Mouse (Mus musculus) hindbrain, embryonic 15.5 days (tissue): ENCODE results near the gene Srm. TPM values are rescaled to one million over a fixed set of nuclear protein-coding genes. Genes with fewer than 3 reads are reported as not detected.

ENCODE experiments used
- ATAC-seq: fragments of 200-750 bp; cut with Nextera tagmentation; 2 replicates; pipeline ENCODE4 v1.8.0; 2017; ENCODE audit warnings: low read depth, moderate number of reproducible peaks, moderate TSS enrichment; ENCODE audit not compliant: low FRiP score
- H3K27ac ChIP-seq: fragments of 300-500 bp; sonication (generic); replicated peaks from 2 replicates; pipeline ENCODE4 v1.5.1; 2015; ENCODE audit warnings: mild to moderate bottlenecking, inconsistent platforms
- H3K27me3 ChIP-seq: fragments of 300-500 bp; sonication (generic); 2 replicates; pipeline ENCODE4 v1.6.1; 2015; ENCODE audit warnings: control low read depth, inconsistent platforms
- H3K36me3 ChIP-seq: fragments of 300-500 bp; sonication (generic); 2 replicates; pipeline ENCODE4 v1.6.1; 2015; ENCODE audit warnings: control low read depth, inconsistent platforms
- H3K4me1 ChIP-seq: fragments of 300-500 bp; sonication (generic); replicated peaks from 2 replicates; pipeline ENCODE4 v1.6.1; 2015; ENCODE audit warnings: control low read depth, inconsistent platforms
- H3K4me2 ChIP-seq: fragments of 300-500 bp; sonication (generic); 2 replicates; pipeline ENCODE4 v1.6.1; 2015; ENCODE audit warnings: moderate library complexity, mild to moderate bottlenecking, inconsistent platforms
- H3K4me3 ChIP-seq: fragments of 300-500 bp; sonication (generic); 2 replicates; pipeline ENCODE4 v1.5.1; 2015; ENCODE audit warnings: mild to moderate bottlenecking, inconsistent platforms
- H3K9ac ChIP-seq: fragments of 300-500 bp; sonication (generic); 2 replicates; pipeline ENCODE4 v1.6.1; 2015; ENCODE audit warnings: inconsistent platforms
- H3K9me3 ChIP-seq: fragments of 300-500 bp; sonication (generic); 2 replicates; pipeline ENCODE4 v1.6.1; 2016; ENCODE audit warnings: control low read depth, inconsistent platforms
- WGBS: fragments of 180-500 bp; shearing (Covaris S2); methylation state at CpG from one replicate; pipeline ENCODE4 v1.1.7; 2015; 5-methylcytosine and 5-hydroxymethylcytosine counted together
- polyA plus RNA-seq: library from polyadenylated mRNA; unstranded; fragments of >200 nt; fragmentation: Nextera tagmentation; extraction: Ambion mirVana; gene quantifications from 2 replicates; pipeline ENCODE4 v1.2.1, GENCODE M21; 2015

Srm gene
- polyA plus RNA-seq, 1 experiment from 2014 or later = 194 TPM

GRCm38 (mm10) chr4:148586648-148587047, 4.7 kb upstream of the Srm start:
- Histone ChIP-seq H3K27ac (no peak overlapping the region), H3K4me1 (peaks cover 5% of the 10 kb centered on the region), H3K27me3 (no peaks in the 10 kb centered on the region), H3K4me3 (no peak overlapping the region), H3K9ac (no peak overlapping the region), H3K9me3 (no peaks in the 10 kb centered on the region), H3K36me3 (peaks cover 13% of the 10 kb centered on the region), H3K4me2 (no peak overlapping the region)
- no peak for ATAC-seq
- 83% methylated on average over 9 of the region's 9 CpGs for whole genome bisulfite sequencing

GRCm38 (mm10) chr4:148588793-148589192, 2.5 kb upstream of the Srm start:
- no peak overlapping the region for H3K4me2 ChIP-seq
- H3K27ac ChIP-seq = no peak overlapping the region
- peaks cover 6% of the 10 kb centered on the region for H3K36me3 ChIP-seq
- H3K9me3 ChIP-seq = no peaks in the 10 kb centered on the region
- H3K4me1 ChIP-seq = peaks cover 18% of the 10 kb centered on the region
- H3K27me3 ChIP-seq = no peaks in the 10 kb centered on the region
- WGBS = 73% methylated on average over 9 of the region's 9 CpGs
- no peak overlapping the region for H3K4me3 ChIP-seq
- no peak for ATAC-seq
- no peak overlapping the region for H3K9ac ChIP-seq

- Histone ChIP-seq H3K4me1 (peaks cover 18% of the 10 kb centered on the region), H3K9me3 (no peaks in the 10 kb centered on the region), H3K27me3 (no peaks in the 10 kb centered on the region), H3K4me3 (no peak overlapping the region), H3K36me3 (peaks cover 14% of the 10 kb centered on the region), H3K27ac (no peak overlapping the region), H3K9ac (no peak overlapping the region), H3K4me2 (no peak overlapping the region)
- no peak for ATAC-seq
- WGBS = 66% methylated on average over 7 of the region's 8 CpGs
Measured at GRCm38 (mm10) chr4:148589565-148589964, 1.7 kb upstream of the Srm start.

GRCm38 (mm10) chr4:148590421-148591170, 707 bp upstream of the Srm start:
- Histone ChIP-seq H3K27me3 (no peaks in the 10 kb centered on the region), H3K27ac (peak overlapping the region; percentile 85), H3K4me3 (peak overlapping the region; percentile 99), H3K36me3 (peaks cover 24% of the 10 kb centered on the region), H3K9ac (peak overlapping the region; percentile 55), H3K9me3 (no peaks in the 10 kb centered on the region), H3K4me2 (peak overlapping the region; percentile 82), H3K4me1 (peaks cover 18% of the 10 kb centered on the region)
- ATAC-seq = no peak
- WGBS = 5% methylated on average over 18 of the region's 18 CpGs

- peak; percentile 51; the same call in 1 of the 2 replicates for ATAC-seq
- Histone ChIP-seq H3K27ac (peak overlapping the region; percentile 78), H3K27me3 (no peaks in the 10 kb centered on the region), H3K9ac (peak overlapping the region; percentile 87), H3K36me3 (peaks cover 35% of the 10 kb centered on the region), H3K9me3 (no peaks in the 10 kb centered on the region), H3K4me2 (peak overlapping the region; percentile 82), H3K4me1 (peaks cover 18% of the 10 kb centered on the region), H3K4me3 (peak overlapping the region; percentile 99)
- whole genome bisulfite sequencing = under 1% methylated on average over 53 of the region's 53 CpGs
Measured at GRCm38 (mm10) chr4:148591637-148592380, 506 bp downstream of the Srm start.

GRCm38 (mm10) chr4:148593996-148594395, 2.7 kb downstream of the Srm start:
- Histone ChIP-seq H3K27ac (no peak overlapping the region), H3K36me3 (peaks cover 50% of the 10 kb centered on the region), H3K4me2 (no peak overlapping the region), H3K27me3 (no peaks in the 10 kb centered on the region), H3K4me3 (no peak overlapping the region), H3K9me3 (no peaks in the 10 kb centered on the region), H3K4me1 (peaks cover 18% of the 10 kb centered on the region), H3K9ac (no peak overlapping the region)
- ATAC-seq = no peak
- 95% methylated on average over 11 of the region's 11 CpGs for WGBS

- Histone ChIP-seq H3K36me3 (peaks cover 50% of the 10 kb centered on the region), H3K27me3 (no peaks in the 10 kb centered on the region), H3K4me3 (no peak overlapping the region), H3K9ac (no peak overlapping the region), H3K4me1 (peaks cover 13% of the 10 kb centered on the region), H3K9me3 (no peaks in the 10 kb centered on the region), H3K4me2 (no peak overlapping the region), H3K27ac (no peak overlapping the region)
- no peak for ATAC-seq
- 87% methylated on average over 6 of the region's 6 CpGs for WGBS
Measured at GRCm38 (mm10) chr4:148595916-148596315, 4.6 kb downstream of the Srm start.

- Histone ChIP-seq H3K36me3 (peaks cover 50% of the 10 kb centered on the region), H3K4me2 (no peak overlapping the region), H3K9me3 (no peaks in the 10 kb centered on the region), H3K27ac (no peak overlapping the region), H3K4me3 (no peak overlapping the region), H3K27me3 (no peaks in the 10 kb centered on the region), H3K4me1 (peaks cover 13% of the 10 kb centered on the region), H3K9ac (no peak overlapping the region)
- WGBS = 98% methylated on average over 3 of the region's 3 CpGs
- no peak for ATAC-seq
Measured at GRCm38 (mm10) chr4:148596731-148597130, 5.4 kb downstream of the Srm start.

- WGBS = 95% methylated on average over 12 of the region's 12 CpGs
- H3K9me3 ChIP-seq = no peaks in the 10 kb centered on the region
- no peak overlapping the region for H3K27ac ChIP-seq
- H3K36me3 ChIP-seq = peaks cover 44% of the 10 kb centered on the region
- no peak overlapping the region for H3K9ac ChIP-seq
- no peak for ATAC-seq
- H3K4me1 ChIP-seq = no peaks in the 10 kb centered on the region
- no peaks in the 10 kb centered on the region for H3K27me3 ChIP-seq
- no peak overlapping the region for H3K4me3 ChIP-seq
- no peak overlapping the region for H3K4me2 ChIP-seq
Measured at GRCm38 (mm10) chr4:148598826-148599225, 7.5 kb downstream of the Srm start.

- 90% methylated on average over 4 of the region's 4 CpGs for WGBS
- H3K27ac ChIP-seq = no peak overlapping the region
- no peak for ATAC-seq
- H3K36me3 ChIP-seq = peaks cover 29% of the 10 kb centered on the region
- H3K4me3 ChIP-seq = no peak overlapping the region
- H3K27me3 ChIP-seq = no peaks in the 10 kb centered on the region
- H3K9ac ChIP-seq = no peak overlapping the region
- no peaks in the 10 kb centered on the region for H3K4me1 ChIP-seq
- no peak overlapping the region for H3K4me2 ChIP-seq
- H3K9me3 ChIP-seq = no peaks in the 10 kb centered on the region
Measured at GRCm38 (mm10) chr4:148600316-148600715, 9.0 kb downstream of the Srm start.

- Histone ChIP-seq H3K4me1 (no peaks in the 10 kb centered on the region), H3K27me3 (no peaks in the 10 kb centered on the region), H3K9me3 (no peaks in the 10 kb centered on the region), H3K9ac (no peak overlapping the region), H3K36me3 (peaks cover 14% of the 10 kb centered on the region), H3K4me3 (no peak overlapping the region), H3K27ac (no peak overlapping the region), H3K4me2 (no peak overlapping the region)
- 88% methylated on average over 4 of the region's 4 CpGs for WGBS
- ATAC-seq = no peak
Measured at GRCm38 (mm10) chr4:148601871-148602270, 10.6 kb downstream of the Srm start.

- H3K4me2 ChIP-seq = no peak within 1 kb of the TSS
- WGBS = 91% methylated on average over 14 of the region's 14 CpGs
- no peak within 1 kb of the TSS for H3K27ac ChIP-seq
- no peak for ATAC-seq
- no peak within 1 kb of the TSS for H3K9ac ChIP-seq
- no peak within 1 kb of the TSS for H3K4me3 ChIP-seq
- H3K4me1 ChIP-seq = no peaks in the 10 kb centered on the region
- H3K36me3 ChIP-seq = peaks cover 10% of the 10 kb centered on the region; the same call in 1 of the 2 replicates
- no peaks in the 10 kb centered on the region for H3K27me3 ChIP-seq
- H3K9me3 ChIP-seq = no peaks in the 10 kb centered on the region
Measured at GRCm38 (mm10) chr4:148602357-148603120, 11.2 kb downstream of the Srm start, which contains the start of gene Masp2. TSS of gene Masp2 (plus strand) at chr4:148602554.
